Mouse (Mus musculus) ES-Bruce4 (cell line): ENCODE measurements around the gene Trim66. TPM values are rescaled to one million over a fixed set of nuclear protein-coding genes. Genes with fewer than 3 reads are reported as not detected.

Experiments
- H3K27ac ChIP-seq: 2 replicates; pipeline ENCODE4 v1.5.1; 2012; ENCODE audit warnings: low read length, inconsistent platforms; ENCODE audit not compliant: insufficient read depth
- H3K27me3 ChIP-seq: 2 replicates; pipeline ENCODE4 v1.6.1; 2012; ENCODE audit warnings: mild to moderate bottlenecking, low read length, inconsistent platforms; ENCODE audit not compliant: control insufficient read depth, poor library complexity, insufficient read depth, severe bottlenecking
- H3K36me3 ChIP-seq: 2 replicates; pipeline ENCODE4 v1.6.1; 2012; ENCODE audit warnings: inconsistent platforms, mild to moderate bottlenecking, low read length, moderate library complexity; ENCODE audit not compliant: control insufficient read depth, poor library complexity, insufficient read depth, severe bottlenecking
- H3K4me1 ChIP-seq: one replicate; pipeline ENCODE4 v1.8.1; 2011; ENCODE audit warnings: low read length; ENCODE audit not compliant: control insufficient read depth, insufficient read depth
- H3K4me3 ChIP-seq: 2 replicates; pipeline ENCODE4 v1.5.1; 2011; ENCODE audit warnings: low read depth, mild to moderate bottlenecking, low read length
- H3K9ac ChIP-seq: 2 replicates; pipeline ENCODE4 v1.6.1; 2012; ENCODE audit warnings: low read depth, mild to moderate bottlenecking, inconsistent platforms; ENCODE audit not compliant: poor library complexity, severe bottlenecking
- H3K9me3 ChIP-seq: replicated peaks from 2 replicates; pipeline ENCODE4 v1.6.1; 2012; ENCODE audit warnings: mild to moderate bottlenecking, low read length, inconsistent platforms; ENCODE audit not compliant: control insufficient read depth, poor library complexity, insufficient read depth, severe bottlenecking
- CTCF ChIP-seq: IDR thresholded peaks from one replicate; pipeline ENCODE4 v1.8.1; 2011; ENCODE audit warnings: low read depth, low read length
- EP300 ChIP-seq: IDR thresholded peaks from 2 replicates; pipeline ENCODE4 v1.6.1; 2011; ENCODE audit warnings: low read depth, low read length; ENCODE audit not compliant: insufficient read depth
- POLR2A ChIP-seq: IDR thresholded peaks from one replicate; pipeline ENCODE4 v1.8.1; 2011; ENCODE audit warnings: low read length; ENCODE audit not compliant: insufficient read depth
- polyA plus RNA-seq: library from polyadenylated mRNA; stranded (reverse); fragments of >200 nt; gene quantifications from 2 replicates; pipeline ENCODE4 v1.2.4, GENCODE M21; 2011; ENCODE audit warnings: low read depth; ENCODE audit not compliant: missing spikeins, insufficient read depth, insufficient read length

Gene Trim66
- polyA plus RNA-seq, 1 experiment = 0.63 TPM

DNA sequence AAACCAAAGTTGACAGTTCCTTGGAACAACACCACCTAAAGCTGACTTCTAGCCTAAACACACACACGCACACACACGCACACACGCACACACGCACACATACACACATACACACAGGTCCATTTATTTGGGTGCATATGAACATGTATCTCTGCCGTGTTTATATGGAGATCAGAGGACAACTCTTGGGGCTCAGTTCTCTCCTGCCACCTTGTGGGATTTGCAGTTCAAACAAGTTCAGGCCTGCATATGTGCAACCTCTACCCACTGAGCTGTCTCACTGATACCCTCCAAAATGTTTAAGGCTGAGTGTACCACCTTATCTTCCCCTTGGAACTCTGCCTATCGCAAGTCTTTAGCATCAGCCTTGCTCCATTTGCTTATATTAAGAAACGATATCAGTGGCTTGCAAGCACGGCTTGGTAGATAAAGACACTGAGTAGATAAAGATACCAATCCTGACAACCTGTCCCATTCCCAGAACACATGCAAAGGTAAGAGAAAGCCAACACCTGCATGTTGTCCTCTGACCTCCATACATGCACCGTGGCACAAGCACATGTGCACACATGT lies 67.2 kb downstream of the Trim66 start:
- Histone ChIP-seq H3K27ac (no peak overlapping the region), H3K9ac (no peak overlapping the region), H3K4me3 (no peak overlapping the region), H3K36me3 (no peaks in the 10 kb centered on the region), H3K4me1 (no peaks in the 10 kb centered on the region), H3K27me3 (peaks cover 5% of the 10 kb centered on the region), H3K9me3 (no peaks in the 10 kb centered on the region)
- no peak for TF ChIP-seq POLR2A
- TF ChIP-seq CTCF = no peak
- no peak for TF ChIP-seq EP300

DNA sequence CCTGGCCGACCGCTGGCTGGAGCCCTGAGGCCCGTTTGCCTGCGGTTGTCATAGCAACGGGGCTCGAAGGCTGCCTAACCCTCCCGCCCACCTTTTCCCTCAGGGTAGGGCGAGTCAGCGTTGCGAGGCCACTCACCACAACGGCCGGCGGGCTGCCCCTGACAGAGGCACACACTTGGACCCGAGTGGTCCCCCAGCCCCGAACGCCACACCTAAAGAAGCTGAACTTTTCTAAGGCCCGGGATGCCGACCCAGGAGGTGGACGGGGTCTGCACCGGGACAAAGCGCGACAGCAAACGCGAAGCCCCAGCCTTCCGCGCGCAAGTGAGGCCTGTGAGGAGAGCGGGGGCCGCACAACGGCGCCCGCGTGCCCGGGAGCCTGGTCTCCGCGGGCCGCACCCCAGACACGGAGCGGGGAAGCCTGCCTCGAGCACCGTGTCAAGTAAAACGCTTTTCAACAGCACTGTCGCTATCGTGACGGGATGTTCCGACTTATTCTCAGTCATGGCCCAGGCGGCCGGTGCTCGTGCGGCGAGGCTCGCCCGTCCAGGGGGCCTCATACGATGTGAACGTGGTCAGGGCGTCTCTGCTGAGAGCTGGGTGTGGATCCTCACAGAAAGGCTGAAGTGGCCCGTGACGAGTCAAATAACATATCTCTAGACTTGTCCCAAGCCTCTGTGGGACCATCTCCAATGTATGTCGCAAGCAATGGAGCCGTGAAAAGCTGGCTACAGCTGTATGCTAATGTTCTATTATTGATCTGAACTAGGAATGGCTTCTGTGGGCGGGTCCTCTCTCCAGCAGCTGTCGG lies 68.9 kb downstream of the Trim66 start, which contains the start of gene Stk33:
Gene Stk33 (minus strand): TSS at position 301 of the 811 bp plus-strand sequence.
- peak within 1 kb of the TSS; percentile 31; the same call in 1 of the 2 replicates for H3K9ac ChIP-seq
- no peak for TF ChIP-seq EP300
- TF ChIP-seq POLR2A = no peak
- no peak for TF ChIP-seq CTCF
- no peaks in the 10 kb centered on the region for H3K4me1 ChIP-seq
- no peak within 1 kb of the TSS for H3K27ac ChIP-seq
- no peaks in the 10 kb centered on the region for H3K9me3 ChIP-seq
- H3K27me3 ChIP-seq = peaks cover 5% of the 10 kb centered on the region
- H3K4me3 ChIP-seq = peak within 1 kb of the TSS; percentile 19
- H3K36me3 ChIP-seq = no peaks in the 10 kb centered on the region

DNA sequence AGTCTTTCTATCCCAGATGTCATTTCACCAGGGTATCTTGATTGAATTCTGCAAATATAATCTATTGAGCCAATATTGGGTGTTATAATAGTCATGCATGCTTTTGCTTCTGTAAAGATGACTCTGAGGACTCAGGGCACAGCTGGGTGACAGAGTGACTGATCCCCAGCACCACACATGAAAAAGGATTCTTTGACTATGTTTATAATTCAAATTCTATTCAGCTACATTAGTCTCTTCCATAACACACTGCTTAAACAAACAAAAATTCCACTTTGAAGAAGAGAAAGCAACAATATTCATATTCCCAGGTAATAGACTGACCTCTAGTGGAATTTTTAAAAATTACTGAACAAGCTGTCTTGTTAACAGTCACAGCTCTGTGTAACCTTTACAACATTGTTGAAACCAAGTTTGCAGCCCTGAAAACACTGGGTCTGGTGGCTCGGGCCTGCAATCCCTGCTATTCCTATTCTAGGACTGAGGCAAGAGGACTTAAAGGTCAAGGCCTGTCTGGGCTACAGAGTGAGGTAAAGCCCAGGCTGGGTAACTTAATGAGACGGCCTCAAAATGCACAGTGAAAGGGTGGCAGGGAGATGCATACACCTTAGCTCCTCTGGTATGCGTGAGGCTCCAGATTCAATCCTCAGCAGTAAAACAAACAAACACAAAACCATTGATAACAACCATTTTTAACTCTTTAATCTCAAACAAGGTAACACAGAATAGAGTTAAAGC lies 83.3 kb downstream of the Trim66 start:
- no peaks in the 10 kb centered on the region for H3K9me3 ChIP-seq
- no peaks in the 10 kb centered on the region for H3K36me3 ChIP-seq
- no peak overlapping the region for H3K4me3 ChIP-seq
- no peaks in the 10 kb centered on the region; the same call in 1 of the 2 replicates for H3K27me3 ChIP-seq
- no peak for TF ChIP-seq EP300
- TF ChIP-seq CTCF = peak; percentile 1
- no peak for TF ChIP-seq POLR2A
- H3K27ac ChIP-seq = no peak overlapping the region
- H3K9ac ChIP-seq = no peak overlapping the region
- no peaks in the 10 kb centered on the region for H3K4me1 ChIP-seq

DNA sequence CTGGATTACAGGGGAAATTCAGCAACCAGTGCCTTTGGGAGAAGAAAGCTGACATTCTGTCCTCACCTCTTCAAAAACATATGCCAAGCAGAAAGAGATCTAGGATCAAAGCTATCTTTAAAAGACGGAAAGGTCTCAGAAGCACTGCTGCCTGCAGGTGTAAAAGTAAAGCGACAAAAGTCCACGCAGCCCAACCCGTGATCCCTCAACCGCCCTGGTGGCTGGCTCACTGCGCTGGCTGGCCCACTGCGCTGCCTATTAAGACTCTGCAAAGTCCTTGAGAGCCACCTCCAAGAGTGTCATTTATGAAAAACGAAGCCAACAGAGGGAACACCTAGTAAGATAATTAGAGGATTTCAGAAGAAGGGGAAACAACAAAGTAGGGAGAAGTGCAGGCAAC lies 85.1 kb downstream of the Trim66 start:
- H3K9me3 ChIP-seq = no peaks in the 10 kb centered on the region
- H3K36me3 ChIP-seq = no peaks in the 10 kb centered on the region
- no peak overlapping the region for H3K4me3 ChIP-seq
- no peaks in the 10 kb centered on the region for H3K27me3 ChIP-seq
- no peak overlapping the region for H3K9ac ChIP-seq
- H3K4me1 ChIP-seq = no peaks in the 10 kb centered on the region
- TF ChIP-seq EP300 (no peak), CTCF (no peak), POLR2A (no peak)
- no peak overlapping the region for H3K27ac ChIP-seq

DNA sequence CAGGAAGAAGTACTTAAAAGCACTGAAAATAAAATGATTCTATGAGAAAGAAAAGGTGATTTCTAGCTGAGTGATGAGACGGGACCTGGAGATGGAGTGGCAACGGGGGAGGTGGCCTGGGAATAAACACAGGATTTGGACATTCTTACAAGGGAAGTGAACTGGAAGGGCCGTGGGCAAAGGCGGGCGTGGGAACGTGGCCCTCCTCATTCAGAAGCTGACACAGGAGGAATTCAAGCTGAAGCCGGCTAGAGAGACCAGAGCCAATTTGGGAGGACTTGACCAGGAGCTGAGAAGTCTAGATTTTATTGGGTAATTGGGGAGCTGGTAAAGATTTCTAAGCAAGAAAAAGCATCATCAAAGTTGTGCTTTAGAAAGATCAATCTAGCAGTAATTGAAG lies 102.4 kb downstream of the Trim66 start:
- Histone ChIP-seq H3K27me3 (no peaks in the 10 kb centered on the region), H3K9me3 (no peaks in the 10 kb centered on the region), H3K4me1 (no peaks in the 10 kb centered on the region), H3K4me3 (no peak overlapping the region), H3K27ac (no peak overlapping the region), H3K36me3 (no peaks in the 10 kb centered on the region), H3K9ac (no peak overlapping the region)
- TF ChIP-seq CTCF (no peak), POLR2A (no peak), EP300 (no peak)
